In the genomic region with DNA sequence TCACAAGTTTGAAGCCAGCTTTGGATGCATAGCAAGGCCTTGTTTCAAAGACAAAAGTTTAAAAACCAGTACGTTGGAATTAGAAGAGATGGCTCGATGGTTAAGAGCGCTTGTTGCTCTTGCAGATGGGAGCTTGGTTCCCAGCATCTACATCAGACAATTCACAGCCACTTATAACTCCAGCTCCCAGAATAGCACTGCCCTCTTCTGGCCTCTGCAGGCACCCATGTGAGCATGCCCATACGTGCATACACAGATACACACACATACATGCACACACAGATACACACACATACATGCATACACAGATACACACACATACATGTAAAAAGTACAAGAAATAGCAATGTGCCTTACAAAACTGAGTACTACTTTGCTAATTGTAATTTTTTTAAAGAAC, we compare ENCODE assay signal across 23 mouse cellular contexts. TPM values are rescaled to one million over a fixed set of nuclear protein-coding genes. Genes with fewer than 3 reads are reported as not detected.
DNase-seq lines count a peak whose midpoint lies in the region; ATAC-seq and TF ChIP-seq lines count a peak whose summit lies in the region.
"Had no signal": no experiment of that assay in that cellular context is flagged by ENCODE, and none has a peak within 500 bp of the region (broad histone marks: within the 10 kb centered on the region; RNA-seq: fewer than 3 reads in every experiment).

No protein-coding gene starts in this region.

- no peaks in the 10 kb centered on the region for H3K4me1 ChIP-seq in intestine, postnatal 0 days (replicated peaks; ENCODE audit: control insufficient read depth, insufficient read depth, low read length)
- H3K4me1 ChIP-seq in intestine, embryonic 15.5 days (replicated peaks): no peaks in the 10 kb centered on the region
- H3K4me1 ChIP-seq: embryonic facial prominence, embryonic 12.5 days; embryonic facial prominence, embryonic 15.5 days; forebrain, embryonic 12.5 days; forebrain, embryonic 15.5 days; hindbrain, embryonic 12.5 days; hindbrain, embryonic 15.5 days had no signal

- no peaks in the 10 kb centered on the region for H3K27me3 ChIP-seq in intestine, postnatal 0 days (replicated peaks; ENCODE audit: control insufficient read depth, insufficient read depth, low read length)
- no peaks in the 10 kb centered on the region for H3K27me3 ChIP-seq in intestine, embryonic 15.5 days (replicated peaks)
- H3K27me3 ChIP-seq: embryonic facial prominence, embryonic 12.5 days; embryonic facial prominence, embryonic 15.5 days; forebrain, embryonic 12.5 days; forebrain, embryonic 15.5 days; hindbrain, embryonic 12.5 days; hindbrain, embryonic 15.5 days had no signal

- no peak for ATAC-seq in intestine, postnatal 0 days
- ATAC-seq in intestine, embryonic 15.5 days: no peak
- ATAC-seq in erythroid progenitor cell, adult 5-6 weeks (replicated peaks; ENCODE audit: low FRiP score, poor library complexity, severe bottlenecking): no peak
- ATAC-seq: forebrain, embryonic 15.5 days had no signal

- H3K4me2 ChIP-seq in intestine, postnatal 0 days (replicated peaks; ENCODE audit: low read depth): no peak overlapping the region
- no peak overlapping the region for H3K4me2 ChIP-seq in intestine, embryonic 15.5 days (replicated peaks)
- H3K4me2 ChIP-seq: embryonic facial prominence, embryonic 12.5 days; embryonic facial prominence, embryonic 15.5 days; forebrain, embryonic 12.5 days; forebrain, embryonic 15.5 days; heart, embryonic 11.5 days; hindbrain, embryonic 12.5 days; hindbrain, embryonic 15.5 days had no signal

- peak; percentile 45 for DNase-seq in 416B (ENCODE audit: low read depth)
- peak; percentile 59 for DNase-seq in ES-CJ7 (ENCODE audit: low read depth, low spot score)
- DNase-seq in R1 (ENCODE audit: low read depth, low spot score): peak; percentile 34
- DNase-seq in gastrocnemius, postnatal 4 days (ENCODE audit: low spot score in 2 of 2): no peak
- no peak for DNase-seq in left cerebral cortex, postnatal 14 days (ENCODE audit: low spot score in 2 of 2)
- DNase-seq: adrenal gland, postnatal 10 days; B cell, adult 2 months; cerebellum, adult 11 months; cerebellum, adult 2 months; cerebellum, adult 9-11 months; cerebellum, postnatal 25 days; gastrocnemius, postnatal 25 days had no signal

- no peaks in the 10 kb centered on the region for H3K36me3 ChIP-seq in intestine, postnatal 0 days (ENCODE audit: control insufficient read depth, insufficient read depth)
- H3K36me3 ChIP-seq in intestine, embryonic 15.5 days: no peaks in the 10 kb centered on the region
- H3K36me3 ChIP-seq: embryonic facial prominence, embryonic 12.5 days; embryonic facial prominence, embryonic 15.5 days; forebrain, embryonic 12.5 days; forebrain, embryonic 15.5 days; G1E; hindbrain, embryonic 12.5 days; hindbrain, embryonic 15.5 days had no signal

- H3K9ac ChIP-seq in intestine, postnatal 0 days (ENCODE audit: low read depth, low read length): no peak overlapping the region
- H3K9ac ChIP-seq in intestine, embryonic 15.5 days: no peak overlapping the region
- H3K9ac ChIP-seq: embryonic facial prominence, embryonic 12.5 days; embryonic facial prominence, embryonic 15.5 days; forebrain, embryonic 12.5 days; forebrain, embryonic 15.5 days; hindbrain, embryonic 12.5 days; hindbrain, embryonic 15.5 days had no signal

- H3K9me3 ChIP-seq in intestine, postnatal 0 days (ENCODE audit: control insufficient read depth): no peaks in the 10 kb centered on the region
- H3K9me3 ChIP-seq in intestine, embryonic 15.5 days: no peaks in the 10 kb centered on the region
- H3K9me3 ChIP-seq: embryonic facial prominence, embryonic 12.5 days; forebrain, embryonic 12.5 days; forebrain, embryonic 15.5 days; hindbrain, embryonic 12.5 days; hindbrain, embryonic 15.5 days had no signal

- intact Hi-C loops in left cerebral cortex, postnatal 14 days (cut with DNase I): no loop called here

- 0 out of 2 replicates have a peak, but pooled peaks have one; percentile 10 for TF ChIP-seq CTCF in intestine, postnatal 0 days (IDR thresholded peaks at IDR 0.05; ENCODE audit: low read depth)

- no peak overlapping the region for H3K27ac ChIP-seq in intestine, postnatal 0 days (ENCODE audit: low read depth, low read length)
- no peak overlapping the region for H3K27ac ChIP-seq in intestine, embryonic 15.5 days
- H3K27ac ChIP-seq: embryonic facial prominence, embryonic 12.5 days; embryonic facial prominence, embryonic 15.5 days; forebrain, embryonic 12.5 days; forebrain, embryonic 15.5 days; hindbrain, embryonic 12.5 days; hindbrain, embryonic 15.5 days had no signal

- no peak overlapping the region for H3K4me3 ChIP-seq in intestine, postnatal 0 days (ENCODE audit: low read depth, low read length)
- no peak overlapping the region for H3K4me3 ChIP-seq in intestine, embryonic 15.5 days (replicated peaks)
- H3K4me3 ChIP-seq: embryonic facial prominence, embryonic 12.5 days; embryonic facial prominence, embryonic 15.5 days; forebrain, embryonic 12.5 days; forebrain, embryonic 15.5 days; hindbrain, embryonic 12.5 days; hindbrain, embryonic 15.5 days had no signal

- WGBS in intestine, postnatal 0 days: 94% methylated on average over 4 of the region's 4 CpGs
- WGBS in intestine, embryonic 15.5 days: 91% methylated on average over 4 of the region's 4 CpGs

RNA-seq across cellular contexts. Expression of a gene that starts 18.4 kb away (rescaled TPM):
- 4.2 and 4.7 TPM in 2 replicates for polyA plus RNA-seq in intestine, postnatal 0 days (2015; fragmentation: Nextera tagmentation; extraction: Ambion mirVana)
- 8.6 and 8.7 TPM in 2 replicates for polyA plus RNA-seq in intestine, embryonic 15.5 days (2015; fragmentation: Nextera tagmentation; extraction: Ambion mirVana)
- 10 to 100 TPM; 21.2 to 21.4 TPM for total RNA-seq in gastrocnemius, postnatal 4 days (2021)
- total RNA-seq in erythroid progenitor cell, adult 5-6 weeks (2015; ENCODE audit: low replicate concordance): 25.2 and 43.2 TPM in 2 replicates
- total RNA-seq in erythroid progenitor cell, adult 5-6 weeks (2017; ENCODE audit: low replicate concordance): 3.3 and 6.9 TPM in 2 replicates
- 10 to 100 TPM; 13.9 to 16.8 TPM for total RNA-seq in left cerebral cortex, postnatal 14 days (2021)

RNA-seq across cellular contexts. Expression of a gene that starts 37.8 kb away (rescaled TPM):
- 13.5 and 14.7 TPM in 2 replicates for polyA plus RNA-seq in intestine, postnatal 0 days (2015; fragmentation: Nextera tagmentation; extraction: Ambion mirVana)
- polyA plus RNA-seq in intestine, embryonic 15.5 days (2015; fragmentation: Nextera tagmentation; extraction: Ambion mirVana): 20.6 and 21.7 TPM in 2 replicates
- 10 to 100 TPM; 20.0 to 21.8 TPM for total RNA-seq in gastrocnemius, postnatal 4 days (2021)
- 6.1 and 6.3 TPM in 2 replicates for total RNA-seq in erythroid progenitor cell, adult 5-6 weeks (2015; ENCODE audit: low replicate concordance)
- total RNA-seq in erythroid progenitor cell, adult 5-6 weeks (2017; ENCODE audit: low replicate concordance): 9.9 and 17.3 TPM in 2 replicates
- total RNA-seq in left cerebral cortex, postnatal 14 days (2021): 10 to 100 TPM; 23.1 to 25.9 TPM

Comparison
In these comparisons a context has a peak if more than half of its experiments do, and no peak if none do; other contexts are left out.
1. DNase-seq: peak in 416B (single experiment), ES-CJ7 (single experiment) and R1 (single experiment); none in gastrocnemius, postnatal 4 days (0 of 2) and left cerebral cortex, postnatal 14 days (0 of 2).